Comparison of ENCODE assay signal across 8 mouse cellular contexts in the genomic region with DNA sequence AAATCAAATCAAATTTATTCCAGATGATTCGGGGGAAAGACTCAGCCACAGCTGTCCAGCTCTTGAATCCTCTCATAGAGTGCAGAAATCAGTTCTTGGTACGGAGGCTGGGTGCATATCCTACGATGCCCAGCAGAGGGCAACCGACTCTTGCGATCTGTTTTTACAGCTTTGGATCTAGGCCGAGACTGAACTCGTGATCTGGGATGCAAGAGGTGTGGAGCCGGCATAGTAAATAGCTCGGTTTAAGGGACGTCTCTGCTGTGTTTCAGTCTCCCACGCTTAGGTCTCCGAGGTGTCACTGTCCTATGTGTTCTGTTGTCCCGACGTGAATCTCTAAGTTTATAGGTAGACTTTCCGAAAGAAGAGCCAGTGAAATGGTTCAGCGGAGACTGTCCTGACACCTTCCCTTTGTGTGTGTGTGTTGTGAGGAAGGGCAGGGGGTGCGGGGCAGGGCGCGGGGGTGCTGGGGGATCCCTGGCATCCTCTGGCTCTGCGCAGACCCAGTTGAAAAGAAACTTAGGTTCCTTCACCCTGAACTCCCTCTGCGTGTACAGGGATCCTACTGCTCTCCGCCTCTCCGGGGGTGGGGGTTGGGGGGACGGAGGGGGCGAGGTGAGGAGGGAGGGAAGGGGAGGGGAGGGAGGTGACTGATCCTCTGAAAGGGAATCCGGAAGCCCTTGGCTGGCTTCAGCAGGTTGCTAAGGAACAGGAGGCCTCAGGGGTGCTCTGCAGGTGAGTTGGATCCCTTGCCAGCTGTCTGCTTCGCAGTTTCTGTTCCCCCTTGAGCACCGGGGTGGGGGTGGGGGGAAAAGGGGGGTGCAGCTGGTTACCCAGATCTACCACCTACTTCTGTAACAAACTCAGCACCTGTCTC. TPM values are rescaled to one million over a fixed set of nuclear protein-coding genes. Genes with fewer than 3 reads are reported as not detected.
DNase-seq lines count a peak whose midpoint lies in the region; ATAC-seq and TF ChIP-seq lines count a peak whose summit lies in the region.

No protein-coding gene starts in this region.

- peak; percentile 58 for DNase-seq in c-Kit-positive CD71-positive TER-119-positive erythroid progenitor cells, embryonic 14.5 days (ENCODE audit: low spot score)
- DNase-seq in heart, postnatal 10 days, result peak; percentile 84 to 89
- DNase-seq in kidney, postnatal 4 days, result peak; percentile 89 to 92
- DNase-seq in liver, postnatal 0 days, result peak; percentile 81
- DNase-seq in testis, postnatal 14 days (ENCODE audit: low spot score), result peak; percentile 70

- peak overlapping the region; percentile 56 for H3K4me2 ChIP-seq in forebrain, embryonic 13.5 days
- peak overlapping the region; percentile 48 for H3K4me2 ChIP-seq in liver, postnatal 0 days (ENCODE audit: low read depth, low read length)
- H3K4me2 ChIP-seq in neural tube, embryonic 15.5 days, result peak overlapping the region; percentile 50

- peak; percentile 62 for TF ChIP-seq EP300 in ES-Bruce4 (IDR thresholded peaks at IDR 0.05; ENCODE audit: insufficient read depth, low read depth, low read length)
- TF ChIP-seq EP300 in liver, postnatal 0 days (IDR thresholded peaks at IDR 0.05; ENCODE audit: low read depth), result no peak

- peak; percentile 87 for TF ChIP-seq CTCF in ES-Bruce4 (IDR thresholded peaks at IDR 0.05; ENCODE audit: low read depth, low read length)
- TF ChIP-seq CTCF in liver, postnatal 0 days (IDR thresholded peaks at IDR 0.05; ENCODE audit: low read depth), result peak; percentile 90

- H3K9me3 ChIP-seq in ES-Bruce4 (replicated peaks; ENCODE audit: control insufficient read depth, insufficient read depth, low read length, poor library complexity, severe bottlenecking), result no peaks in the 10 kb centered on the region
- H3K9me3 ChIP-seq in forebrain, embryonic 13.5 days (replicated peaks), result no peaks in the 10 kb centered on the region
- H3K9me3 ChIP-seq in liver, postnatal 0 days (ENCODE audit: low read length), result no peaks in the 10 kb centered on the region
- H3K9me3 ChIP-seq in neural tube, embryonic 15.5 days (replicated peaks), result no peaks in the 10 kb centered on the region

- intact Hi-C loops in heart, postnatal 10 days (cut with DNase I), result loop anchor here (1.0 to 5.0 kb wide), 2 partner anchors 107 to 172 kb away; no protein-coding TSS in a partner anchor

- H3K36me3 ChIP-seq in ES-Bruce4 (ENCODE audit: control insufficient read depth, insufficient read depth, low read length, poor library complexity, severe bottlenecking), result no peaks in the 10 kb centered on the region
- H3K36me3 ChIP-seq in forebrain, embryonic 13.5 days (ENCODE audit: poor library complexity, severe bottlenecking), result no peaks in the 10 kb centered on the region
- H3K36me3 ChIP-seq in liver, postnatal 0 days (replicated peaks; ENCODE audit: insufficient read depth, low read length), result no peaks in the 10 kb centered on the region
- no peaks in the 10 kb centered on the region for H3K36me3 ChIP-seq in neural tube, embryonic 15.5 days

- H3K4me3 ChIP-seq in ES-Bruce4 (ENCODE audit: low read depth, low read length), result peak overlapping the region; percentile 61
- H3K4me3 ChIP-seq in forebrain, embryonic 13.5 days, result peak overlapping the region; percentile 11
- H3K4me3 ChIP-seq in liver, postnatal 0 days (ENCODE audit: low read depth, low read length), result peak overlapping the region; percentile 15
- H3K4me3 ChIP-seq in neural tube, embryonic 15.5 days (replicated peaks), result peak overlapping the region; percentile 29

- peaks cover 7% of the 10 kb centered on the region for H3K4me1 ChIP-seq in ES-Bruce4 (ENCODE audit: control insufficient read depth, insufficient read depth, low read length)
- peaks cover 11% of the 10 kb centered on the region; the same call in 1 of the 2 replicates for H3K4me1 ChIP-seq in forebrain, embryonic 13.5 days
- 0 out of 2 replicates have a peak, but pooled peaks cover 3% of the 10 kb centered on the region for H3K4me1 ChIP-seq in liver, postnatal 0 days (ENCODE audit: insufficient read depth)
- peaks cover 9% of the 10 kb centered on the region for H3K4me1 ChIP-seq in neural tube, embryonic 15.5 days

- no peak overlapping the region for H3K27ac ChIP-seq in ES-Bruce4 (ENCODE audit: insufficient read depth, low read length)
- H3K27ac ChIP-seq in forebrain, embryonic 13.5 days, result no peak overlapping the region
- H3K27ac ChIP-seq in liver, postnatal 0 days (ENCODE audit: low read depth), result no peak overlapping the region
- H3K27ac ChIP-seq in neural tube, embryonic 15.5 days (replicated peaks), result no peak overlapping the region

- peak overlapping the region; percentile 68 for H3K9ac ChIP-seq in ES-Bruce4 (ENCODE audit: low read depth, poor library complexity, severe bottlenecking)
- 0 out of 2 replicates have a peak overlapping the region, but pooled peaks have one; percentile 21 for H3K9ac ChIP-seq in forebrain, embryonic 13.5 days
- no peak overlapping the region for H3K9ac ChIP-seq in liver, postnatal 0 days (replicated peaks)
- H3K9ac ChIP-seq in neural tube, embryonic 15.5 days (replicated peaks), result peak overlapping the region; percentile 14; the same call in 1 of the 2 replicates

- TF ChIP-seq POLR2A in ES-Bruce4 (IDR thresholded peaks at IDR 0.05; ENCODE audit: insufficient read depth, low read length), result no peak

- H3K27me3 ChIP-seq in ES-Bruce4 (ENCODE audit: control insufficient read depth, insufficient read depth, low read length, poor library complexity, severe bottlenecking), result no peaks in the 10 kb centered on the region
- H3K27me3 ChIP-seq in forebrain, embryonic 13.5 days, result peaks cover 6% of the 10 kb centered on the region; the same call in 1 of the 2 replicates
- H3K27me3 ChIP-seq in liver, postnatal 0 days (ENCODE audit: insufficient read depth, low read length), result peaks cover 6% of the 10 kb centered on the region; the same call in 1 of the 2 replicates
- peaks cover 8% of the 10 kb centered on the region; the same call in 1 of the 2 replicates for H3K27me3 ChIP-seq in neural tube, embryonic 15.5 days (replicated peaks)

- WGBS in forebrain, embryonic 13.5 days, result 4% methylated on average over 28 of the region's 28 CpGs
- 4% methylated on average over 27 of the region's 28 CpGs for WGBS in liver, postnatal 0 days (ENCODE audit: insufficient replicate concordance)
- 4% methylated on average over 28 of the region's 28 CpGs for WGBS in neural tube, embryonic 15.5 days

- ATAC-seq in forebrain, embryonic 13.5 days, result peak; percentile 61
- ATAC-seq in liver, postnatal 0 days, result peak; percentile 29
- ATAC-seq in neural tube, embryonic 15.5 days (ENCODE audit: low FRiP score), result peak; percentile 68

RNA-seq across cellular contexts. Expression of gene Srsf2, which starts 32.6 kb away (rescaled TPM):
- 414 and 425 TPM in 2 replicates for polyA plus RNA-seq in ES-Bruce4 (2011; ENCODE audit: insufficient read depth, insufficient read length, low read depth, missing spikeins)
- 750 and 773 TPM in 2 replicates for polyA plus RNA-seq in forebrain, embryonic 13.5 days (2015; fragmentation: Nextera tagmentation; extraction: Ambion mirVana)
- 100 to 1,000 TPM; 196 to 197 TPM for total RNA-seq in heart, postnatal 10 days (2021)
- polyA plus RNA-seq in liver, postnatal 0 days (2015; fragmentation: Nextera tagmentation; extraction: Ambion mirVana), result 293 and 302 TPM in 2 replicates
- polyA plus RNA-seq in neural tube, embryonic 15.5 days (2015; fragmentation: Nextera tagmentation; extraction: Ambion mirVana), result 514 and 555 TPM in 2 replicates

RNA-seq across cellular contexts. Expression of gene Mgat5b, which starts 33.1 kb away (rescaled TPM):
- 9.3 and 10.2 TPM in 2 replicates for polyA plus RNA-seq in ES-Bruce4 (2011; ENCODE audit: insufficient read depth, insufficient read length, low read depth, missing spikeins)
- polyA plus RNA-seq in forebrain, embryonic 13.5 days (2015; fragmentation: Nextera tagmentation; extraction: Ambion mirVana), result 18.5 and 19.8 TPM in 2 replicates
- under 1 TPM; 0.40 to 0.57 TPM for total RNA-seq in heart, postnatal 10 days (2021)
- polyA plus RNA-seq in liver, postnatal 0 days (2015; fragmentation: Nextera tagmentation; extraction: Ambion mirVana), result not detected in 2 replicates
- 20.1 and 25.0 TPM in 2 replicates for polyA plus RNA-seq in neural tube, embryonic 15.5 days (2015; fragmentation: Nextera tagmentation; extraction: Ambion mirVana)

RNA-seq across cellular contexts. Expression of gene Mfsd11, which starts 33.3 kb away (rescaled TPM):
- 14.6 and 15.1 TPM in 2 replicates for polyA plus RNA-seq in ES-Bruce4 (2011; ENCODE audit: insufficient read depth, insufficient read length, low read depth, missing spikeins)
- 38.0 and 39.4 TPM in 2 replicates for polyA plus RNA-seq in forebrain, embryonic 13.5 days (2015; fragmentation: Nextera tagmentation; extraction: Ambion mirVana)
- total RNA-seq in heart, postnatal 10 days (2021), result 10 to 100 TPM; 41.7 to 43.6 TPM
- 16.5 and 18.0 TPM in 2 replicates for polyA plus RNA-seq in liver, postnatal 0 days (2015; fragmentation: Nextera tagmentation; extraction: Ambion mirVana)
- polyA plus RNA-seq in neural tube, embryonic 15.5 days (2015; fragmentation: Nextera tagmentation; extraction: Ambion mirVana), result 43.5 and 51.6 TPM in 2 replicates

RNA-seq across cellular contexts. Expression of gene Jmjd6, which starts 42.3 kb away (rescaled TPM):
- 45.6 and 49.0 TPM in 2 replicates for polyA plus RNA-seq in ES-Bruce4 (2011; ENCODE audit: insufficient read depth, insufficient read length, low read depth, missing spikeins)
- 77.7 and 78.0 TPM in 2 replicates for polyA plus RNA-seq in forebrain, embryonic 13.5 days (2015; fragmentation: Nextera tagmentation; extraction: Ambion mirVana)
- 10 to 100 TPM; 33.3 to 37.8 TPM for total RNA-seq in heart, postnatal 10 days (2021)
- polyA plus RNA-seq in liver, postnatal 0 days (2015; fragmentation: Nextera tagmentation; extraction: Ambion mirVana), result 18.5 and 19.0 TPM in 2 replicates
- 63.2 and 68.6 TPM in 2 replicates for polyA plus RNA-seq in neural tube, embryonic 15.5 days (2015; fragmentation: Nextera tagmentation; extraction: Ambion mirVana)

RNA-seq across cellular contexts. Expression of gene Mettl23, which starts 42.4 kb away (rescaled TPM):
- polyA plus RNA-seq in ES-Bruce4 (2011; ENCODE audit: insufficient read depth, insufficient read length, low read depth, missing spikeins), result 27.5 TPM in 2 replicates
- polyA plus RNA-seq in forebrain, embryonic 13.5 days (2015; fragmentation: Nextera tagmentation; extraction: Ambion mirVana), result 83.6 and 85.7 TPM in 2 replicates
- 10 to 100 TPM; 32.0 to 35.1 TPM for total RNA-seq in heart, postnatal 10 days (2021)
- 32.6 and 33.0 TPM in 2 replicates for polyA plus RNA-seq in liver, postnatal 0 days (2015; fragmentation: Nextera tagmentation; extraction: Ambion mirVana)
- 64.7 and 66.7 TPM in 2 replicates for polyA plus RNA-seq in neural tube, embryonic 15.5 days (2015; fragmentation: Nextera tagmentation; extraction: Ambion mirVana)

Comparison
In these comparisons a context has a peak if more than half of its experiments do, and no peak if none do; other contexts are left out.
1. H3K4me3 ChIP-seq: peak in every context shown above with its lines; median percentile 61 in ES-Bruce4; 29 in neural tube, embryonic 15.5 days; 15 in liver, postnatal 0 days; 11 in forebrain, embryonic 13.5 days.
2. RNA of gene Mgat5b, which starts 33.1 kb away (polyA plus RNA-seq): 20.1 to 25.0 TPM in neural tube, embryonic 15.5 days, 18.5 to 19.8 TPM in forebrain, embryonic 13.5 days and 9.3 to 10.2 TPM in ES-Bruce4; not detected in liver, postnatal 0 days; every median in the first group is over 10 times any median in the second.
3. Peak in every context shown above with its lines, with median percentiles within 50 percentile points of each other: DNase-seq, ATAC-seq and H3K4me2 ChIP-seq.